Mouse (Mus musculus): ENCODE data around the gene Gm17409. TPM values are rescaled to one million over a fixed set of nuclear protein-coding genes. Genes with fewer than 3 reads are reported as not detected.

Gene Gm17409
- polyA plus RNA-seq, 1 experiment from 2014 or later = not detected

- Histone ChIP-seq H3K4me3 (ENCODE audit: low read depth, low read length) (no peak overlapping the region), H3K9ac (ENCODE audit: low read length) (no peak overlapping the region)
These were observed 25.4 kb downstream of the Gm17409 start for GRCm38 (mm10) chr2:58495271-58495670.

GRCm38 (mm10) chr2:58496647-58497410, 26.9 kb downstream of the Gm17409 start:
- no peak overlapping the region for H3K4me2 ChIP-seq (replicated peaks; ENCODE audit: low read depth)
- WGBS = 58% methylated on average over 8 of the region's 8 CpGs
- ATAC-seq (ENCODE audit: low FRiP score, low TSS enrichment) = no peak

More at GRCm38 (mm10) chr2:58495271-58495670, 25.4 kb downstream of the Gm17409 start:
- no peaks in the 10 kb centered on the region for H3K4me1 ChIP-seq (replicated peaks; ENCODE audit: control insufficient read depth, insufficient read depth)
- no peaks in the 10 kb centered on the region for H3K27me3 ChIP-seq (ENCODE audit: control insufficient read depth, insufficient read depth, low read length)
- no peak overlapping the region for H3K4me2 ChIP-seq (replicated peaks; ENCODE audit: low read depth)
- H3K36me3 ChIP-seq (ENCODE audit: control insufficient read depth, insufficient read depth, low read length) = no peaks in the 10 kb centered on the region
- no peaks in the 10 kb centered on the region for H3K9me3 ChIP-seq (ENCODE audit: control insufficient read depth, low read length)
- TF ChIP-seq CTCF (IDR thresholded peaks at IDR 0.05; ENCODE audit: low read depth) (no peak), EP300 (optimal IDR thresholded peaks at IDR 0.05) (no peak)
- H3K27ac ChIP-seq (replicated peaks) = no peak overlapping the region
- WGBS = 76% methylated on average over 3 of the region's 3 CpGs
- DNase-seq (ENCODE audit: low spot score) = no peak
- ATAC-seq (ENCODE audit: low FRiP score, low TSS enrichment) = no peak

GRCm38 (mm10) chr2:58505306-58506090, 35.6 kb downstream of the Gm17409 start:
- Histone ChIP-seq H3K4me3 (ENCODE audit: low read depth, low read length) (no peak overlapping the region), H3K9ac (ENCODE audit: low read length) (no peak overlapping the region), H3K4me2 (replicated peaks; ENCODE audit: low read depth) (no peak overlapping the region), H3K9me3 (ENCODE audit: control insufficient read depth, low read length) (no peaks in the 10 kb centered on the region), H3K36me3 (ENCODE audit: control insufficient read depth, insufficient read depth, low read length) (no peaks in the 10 kb centered on the region), H3K27ac (replicated peaks) (no peak overlapping the region), H3K4me1 (replicated peaks; ENCODE audit: control insufficient read depth, insufficient read depth) (no peaks in the 10 kb centered on the region; the same call in 1 of the 2 replicates), H3K27me3 (ENCODE audit: control insufficient read depth, insufficient read depth, low read length) (no peaks in the 10 kb centered on the region)
- no peak for DNase-seq (ENCODE audit: low spot score)
- TF ChIP-seq CTCF (IDR thresholded peaks at IDR 0.05; ENCODE audit: low read depth) = no peak
- TF ChIP-seq EP300 (optimal IDR thresholded peaks at IDR 0.05) = no peak
- 72% methylated on average over 9 of the region's 9 CpGs for WGBS
- no peak for ATAC-seq (ENCODE audit: low FRiP score, low TSS enrichment)

More at GRCm38 (mm10) chr2:58496647-58497410, 26.9 kb downstream of the Gm17409 start:
- no peaks in the 10 kb centered on the region for H3K27me3 ChIP-seq (ENCODE audit: control insufficient read depth, insufficient read depth, low read length)
- H3K4me3 ChIP-seq (ENCODE audit: low read depth, low read length) = no peak overlapping the region
- H3K9ac ChIP-seq (ENCODE audit: low read length) = no peak overlapping the region
- no peaks in the 10 kb centered on the region for H3K36me3 ChIP-seq (ENCODE audit: control insufficient read depth, insufficient read depth, low read length)
- H3K4me1 ChIP-seq (replicated peaks; ENCODE audit: control insufficient read depth, insufficient read depth) = no peaks in the 10 kb centered on the region; the same call in 1 of the 2 replicates
- no peaks in the 10 kb centered on the region for H3K9me3 ChIP-seq (ENCODE audit: control insufficient read depth, low read length)
- no peak for DNase-seq (ENCODE audit: low spot score)
- H3K27ac ChIP-seq (replicated peaks) = no peak overlapping the region
- TF ChIP-seq EP300 (optimal IDR thresholded peaks at IDR 0.05) (no peak), CTCF (IDR thresholded peaks at IDR 0.05; ENCODE audit: low read depth) (no peak)

- Histone ChIP-seq H3K9ac (ENCODE audit: low read length) (no peak overlapping the region), H3K4me2 (replicated peaks; ENCODE audit: low read depth) (no peak overlapping the region), H3K4me3 (ENCODE audit: low read depth, low read length) (no peak overlapping the region), H3K27ac (replicated peaks) (no peak overlapping the region), H3K9me3 (ENCODE audit: control insufficient read depth, low read length) (no peaks in the 10 kb centered on the region; the same call in 1 of the 2 replicates), H3K27me3 (ENCODE audit: control insufficient read depth, insufficient read depth, low read length) (no peaks in the 10 kb centered on the region), H3K4me1 (replicated peaks; ENCODE audit: control insufficient read depth, insufficient read depth) (no peaks in the 10 kb centered on the region), H3K36me3 (ENCODE audit: control insufficient read depth, insufficient read depth, low read length) (no peaks in the 10 kb centered on the region)
- ATAC-seq (ENCODE audit: low FRiP score, low TSS enrichment) (no peak), DNase-seq (ENCODE audit: low spot score) (no peak)
- WGBS = 56% methylated on average over 8 of the region's 8 CpGs
- TF ChIP-seq CTCF (IDR thresholded peaks at IDR 0.05; ENCODE audit: low read depth) (no peak), EP300 (optimal IDR thresholded peaks at IDR 0.05) (no peak)
These were observed 40.3 kb downstream of the Gm17409 start for GRCm38 (mm10) chr2:58510192-58510591.

GRCm38 (mm10) chr2:58513212-58513611, 43.3 kb downstream of the Gm17409 start:
- no peaks in the 10 kb centered on the region for H3K27me3 ChIP-seq (ENCODE audit: control insufficient read depth, insufficient read depth, low read length)
- no peak overlapping the region for H3K4me2 ChIP-seq (replicated peaks; ENCODE audit: low read depth)
- ATAC-seq (ENCODE audit: low FRiP score, low TSS enrichment) = peak; percentile 65
- no peaks in the 10 kb centered on the region for H3K36me3 ChIP-seq (ENCODE audit: control insufficient read depth, insufficient read depth, low read length)
- no peak overlapping the region for H3K9ac ChIP-seq (ENCODE audit: low read length)
- no peak for DNase-seq (ENCODE audit: low spot score)
- TF ChIP-seq EP300 (optimal IDR thresholded peaks at IDR 0.05) (no peak), CTCF (IDR thresholded peaks at IDR 0.05; ENCODE audit: low read depth) (no peak)
- WGBS = 65% methylated on average over 3 of the region's 3 CpGs
- H3K4me1 ChIP-seq (replicated peaks; ENCODE audit: control insufficient read depth, insufficient read depth) = no peaks in the 10 kb centered on the region
- no peak overlapping the region for H3K27ac ChIP-seq (replicated peaks)
- no peak overlapping the region for H3K4me3 ChIP-seq (ENCODE audit: low read depth, low read length)
- no peaks in the 10 kb centered on the region; the same call in 1 of the 2 replicates for H3K9me3 ChIP-seq (ENCODE audit: control insufficient read depth, low read length)

All from stomach, postnatal 0 days (tissue).